Mouse (Mus musculus) large intestine, adult 2 months (tissue): ENCODE measurements around the gene Bach1. TPM values are rescaled to one million over a fixed set of nuclear protein-coding genes. Genes with fewer than 3 reads are reported as not detected.

ENCODE experiments used
- DNase-seq: peaks from one replicate; pipeline ENCODE4 v3.0.0-alpha.2; 2012; ENCODE audit warnings: low read depth, low spot score
- WGBS: fragments of 180-500 bp; shearing (Covaris S2); methylation state at CpG from one replicate; pipeline ENCODE4 v1.1.7; 2018; 5-methylcytosine and 5-hydroxymethylcytosine counted together
- polyA plus RNA-seq: library from polyadenylated mRNA; depleted of rRNA; stranded (reverse); fragments of >200 nt; gene quantifications from 2 replicates; pipeline ENCODE4 v1.2.3, GENCODE M21; 2012; rRNA removed

The Bach1 gene
- polyA plus RNA-seq, 1 experiment = 13.7 TPM

GRCm38 (mm10) chr16:87774398-87774797 lies 75.7 kb downstream of the Bach1 start:
- DNase-seq = no peak

GRCm38 (mm10) chr16:87777373-87777772 lies 78.6 kb downstream of the Bach1 start:
- 69% methylated on average over 4 of the region's 4 CpGs for WGBS
- DNase-seq = no peak

More at GRCm38 (mm10) chr16:87774398-87774797, 75.7 kb downstream of the Bach1 start:
- WGBS = 62% methylated on average over 3 of the region's 3 CpGs

- WGBS = 37% methylated on average over 7 of the region's 7 CpGs
- no peak for DNase-seq
Observed at GRCm38 (mm10) chr16:87781637-87782036, 82.9 kb downstream of the Bach1 start.

Other genes with a start within 250 kb of the Bach1 start
- gene Usp16, start 244.2 kb upstream of the Bach1 start, polyA plus RNA-seq = 25.2 and 27.0 TPM in 2 replicates
- 27.4 and 31.4 TPM in 2 replicates for gene Cct8, start 203.1 kb upstream of the Bach1 start, polyA plus RNA-seq
- 0.41 and 0.53 TPM in 2 replicates for gene Map3k7cl, start 145.6 kb upstream of the Bach1 start, polyA plus RNA-seq